Mouse (Mus musculus) testis, adult 2 months (tissue): ENCODE data around the gene Dlx3. TPM values are rescaled to one million over a fixed set of nuclear protein-coding genes. Genes with fewer than 3 reads are reported as not detected.
A peak's percentile ranks its signal among the peaks of the same experiment; 100 is the strongest.

Source experiments
- H3K27ac ChIP-seq: fragments of 200-500 bp; 2 replicates; pipeline ENCODE4 v1.5.1; 2012; ENCODE audit warnings: low read depth, low read length; ENCODE audit not compliant: control insufficient read depth, insufficient read depth
- H3K27me3 ChIP-seq: fragments of 200-500 bp; 2 replicates; pipeline ENCODE4 v1.6.1; 2012; ENCODE audit warnings: mild to moderate bottlenecking, low read length, moderate library complexity; ENCODE audit not compliant: control insufficient read depth, insufficient read depth
- H3K36me3 ChIP-seq: fragments of 200-500 bp; 2 replicates; pipeline ENCODE4 v1.6.1; 2012; ENCODE audit warnings: mild to moderate bottlenecking, low read length; ENCODE audit not compliant: control insufficient read depth, insufficient read depth
- H3K4me1 ChIP-seq: fragments of 200-500 bp; 2 replicates; pipeline ENCODE4 v1.6.1; 2012; ENCODE audit warnings: low read length; ENCODE audit not compliant: control insufficient read depth, insufficient read depth
- H3K4me3 ChIP-seq: fragments of 200-500 bp; 2 replicates; pipeline ENCODE4 v1.5.1; 2012; ENCODE audit warnings: low read depth, mild to moderate bottlenecking, low read length, moderate library complexity, mixed read lengths; ENCODE audit not compliant: control insufficient read depth
- CTCF ChIP-seq: fragments of 200-500 bp; IDR thresholded peaks from 2 replicates; pipeline ENCODE4 v1.5.1; 2012; ENCODE audit warnings: low read depth, mild to moderate bottlenecking, inconsistent platforms, low read length, moderate library complexity; ENCODE audit not compliant: control insufficient read depth, insufficient read depth, insufficient replicate concordance
- POLR2A ChIP-seq: fragments of 200-500 bp; IDR thresholded peaks from 2 replicates; pipeline ENCODE4 v1.6.1; 2012; ENCODE audit warnings: low read depth, mild to moderate bottlenecking, inconsistent platforms, low read length, moderate library complexity; ENCODE audit not compliant: control insufficient read depth
- polyA plus RNA-seq: library from polyadenylated mRNA; depleted of rRNA; stranded (reverse); fragments of >200 nt; gene quantifications from 2 replicates; pipeline ENCODE4 v1.2.3, GENCODE M21; 2012; rRNA removed

The Dlx3 gene
- polyA plus RNA-seq = 0.04 TPM in 2 replicates

GRCm38 (mm10) chr11:95119990-95120632 lies at the start of gene Dlx3:
Gene Dlx3, plus strand, starts transcription at chr11:95120119.
- Histone ChIP-seq H3K27me3 (no peaks in the 10 kb centered on the region; the same call in 1 of the 2 replicates), H3K36me3 (no peaks in the 10 kb centered on the region), H3K27ac (no peak within 1 kb of the TSS), H3K4me1 (peaks cover 11% of the 10 kb centered on the region), H3K4me3 (peak within 1 kb of the TSS; percentile 22)
- no peak for TF ChIP-seq POLR2A
- TF ChIP-seq CTCF = no peak

- Histone ChIP-seq H3K27me3 (no peaks in the 10 kb centered on the region), H3K4me3 (no peak overlapping the region), H3K27ac (no peak overlapping the region), H3K36me3 (no peaks in the 10 kb centered on the region), H3K4me1 (peaks cover 7% of the 10 kb centered on the region)
- TF ChIP-seq CTCF (no peak), POLR2A (no peak)
These were observed 49.5 kb upstream of the Dlx3 start for GRCm38 (mm10) chr11:95070140-95071107.

- no peak for TF ChIP-seq CTCF
- no peak for TF ChIP-seq POLR2A
- Histone ChIP-seq H3K27ac (no peak overlapping the region), H3K4me1 (peaks cover 11% of the 10 kb centered on the region), H3K4me3 (no peak overlapping the region), H3K27me3 (no peaks in the 10 kb centered on the region), H3K36me3 (no peaks in the 10 kb centered on the region)
These were observed 48.7 kb upstream of the Dlx3 start for GRCm38 (mm10) chr11:95071266-95071665.

- TF ChIP-seq CTCF (no peak), POLR2A (no peak)
- no peaks in the 10 kb centered on the region for H3K36me3 ChIP-seq
- no peak overlapping the region for H3K27ac ChIP-seq
- H3K4me1 ChIP-seq = peaks cover 18% of the 10 kb centered on the region
- peaks cover 3% of the 10 kb centered on the region; the same call in 1 of the 2 replicates for H3K27me3 ChIP-seq
- no peak overlapping the region for H3K4me3 ChIP-seq
These were observed 47.8 kb upstream of the Dlx3 start for GRCm38 (mm10) chr11:95072136-95072535.

GRCm38 (mm10) chr11:95072804-95073203 lies 47.1 kb upstream of the Dlx3 start:
- peaks cover 4% of the 10 kb centered on the region; the same call in 1 of the 2 replicates for H3K27me3 ChIP-seq
- H3K4me1 ChIP-seq = peaks cover 20% of the 10 kb centered on the region
- TF ChIP-seq CTCF (no peak), POLR2A (no peak)
- H3K36me3 ChIP-seq = no peaks in the 10 kb centered on the region
- H3K4me3 ChIP-seq = no peak overlapping the region
- no peak overlapping the region for H3K27ac ChIP-seq

GRCm38 (mm10) chr11:95073835-95074234 lies 46.1 kb upstream of the Dlx3 start:
- no peak overlapping the region for H3K4me3 ChIP-seq
- peaks cover 4% of the 10 kb centered on the region; the same call in 1 of the 2 replicates for H3K27me3 ChIP-seq
- no peak overlapping the region for H3K27ac ChIP-seq
- TF ChIP-seq POLR2A = no peak
- no peak for TF ChIP-seq CTCF
- H3K36me3 ChIP-seq = no peaks in the 10 kb centered on the region
- peaks cover 20% of the 10 kb centered on the region for H3K4me1 ChIP-seq

- Histone ChIP-seq H3K27ac (no peak overlapping the region), H3K4me1 (peaks cover 20% of the 10 kb centered on the region), H3K27me3 (peaks cover 4% of the 10 kb centered on the region; the same call in 1 of the 2 replicates), H3K36me3 (no peaks in the 10 kb centered on the region), H3K4me3 (no peak overlapping the region)
- TF ChIP-seq POLR2A (no peak), CTCF (no peak)
These were observed 45.2 kb upstream of the Dlx3 start for GRCm38 (mm10) chr11:95074694-95075093.
